Mouse (Mus musculus): ENCODE results near the gene Spint3. TPM values are rescaled to one million over a fixed set of nuclear protein-coding genes. Genes with fewer than 3 reads are reported as not detected.

The Spint3 gene
- polyA plus RNA-seq, 1 experiment from 2014 or later, result not detected

GRCm38 (mm10) chr2:164542132-164542531 is 31.1 kb downstream of the Spint3 start:
- DNase-seq (ENCODE audit: low spot score), result no peak
- H3K36me3 ChIP-seq (replicated peaks; ENCODE audit: control insufficient read depth, insufficient read depth), result no peaks in the 10 kb centered on the region
- H3K4me3 ChIP-seq (replicated peaks; ENCODE audit: low read length), result no peak overlapping the region
- H3K27ac ChIP-seq, result no peak overlapping the region
- H3K4me2 ChIP-seq (replicated peaks), result no peak overlapping the region
- H3K9me3 ChIP-seq (ENCODE audit: control insufficient read depth, low read length), result no peaks in the 10 kb centered on the region
- no peaks in the 10 kb centered on the region for H3K27me3 ChIP-seq (ENCODE audit: control insufficient read depth, insufficient read depth, low read length)
- WGBS, result 83% methylated on average over 5 of the region's 5 CpGs
- no peak for ATAC-seq (ENCODE audit: low FRiP score)
- H3K4me1 ChIP-seq (replicated peaks; ENCODE audit: control insufficient read depth, insufficient read depth, low read length), result no peaks in the 10 kb centered on the region
- no peak overlapping the region for H3K9ac ChIP-seq

GRCm38 (mm10) chr2:164540652-164541427 is 32.4 kb downstream of the Spint3 start:
- DNase-seq (ENCODE audit: low spot score), result no peak
- H3K9me3 ChIP-seq (ENCODE audit: control insufficient read depth, low read length), result no peaks in the 10 kb centered on the region
- no peak overlapping the region for H3K4me2 ChIP-seq (replicated peaks)
- H3K36me3 ChIP-seq (replicated peaks; ENCODE audit: control insufficient read depth, insufficient read depth), result no peaks in the 10 kb centered on the region
- no peak for ATAC-seq (ENCODE audit: low FRiP score)
- no peak overlapping the region for H3K9ac ChIP-seq
- 47% methylated on average over 8 of the region's 8 CpGs for WGBS
- no peak overlapping the region for H3K27ac ChIP-seq
- H3K4me3 ChIP-seq (replicated peaks; ENCODE audit: low read length), result no peak overlapping the region
- no peaks in the 10 kb centered on the region for H3K4me1 ChIP-seq (replicated peaks; ENCODE audit: control insufficient read depth, insufficient read depth, low read length)
- H3K27me3 ChIP-seq (ENCODE audit: control insufficient read depth, insufficient read depth, low read length), result no peaks in the 10 kb centered on the region

GRCm38 (mm10) chr2:164537003-164537402 is 36.3 kb downstream of the Spint3 start:
- Histone ChIP-seq H3K36me3 (replicated peaks; ENCODE audit: control insufficient read depth, insufficient read depth) (no peaks in the 10 kb centered on the region), H3K9me3 (ENCODE audit: control insufficient read depth, low read length) (no peaks in the 10 kb centered on the region), H3K9ac (no peak overlapping the region), H3K27ac (no peak overlapping the region), H3K27me3 (ENCODE audit: control insufficient read depth, insufficient read depth, low read length) (no peaks in the 10 kb centered on the region), H3K4me3 (replicated peaks; ENCODE audit: low read length) (no peak overlapping the region), H3K4me1 (replicated peaks; ENCODE audit: control insufficient read depth, insufficient read depth, low read length) (no peaks in the 10 kb centered on the region), H3K4me2 (replicated peaks) (no peak overlapping the region)
- no peak for DNase-seq (ENCODE audit: low spot score)
- WGBS, result 85% methylated on average over 4 of the region's 4 CpGs
- no peak for ATAC-seq (ENCODE audit: low FRiP score)

- ATAC-seq (ENCODE audit: low FRiP score), result no peak
- no peaks in the 10 kb centered on the region for H3K9me3 ChIP-seq (ENCODE audit: control insufficient read depth, low read length)
- 92% methylated on average over 10 of the region's 10 CpGs for WGBS
- H3K27me3 ChIP-seq (ENCODE audit: control insufficient read depth, insufficient read depth, low read length), result no peaks in the 10 kb centered on the region
- H3K36me3 ChIP-seq (replicated peaks; ENCODE audit: control insufficient read depth, insufficient read depth), result no peaks in the 10 kb centered on the region
- H3K4me3 ChIP-seq (replicated peaks; ENCODE audit: low read length), result no peak overlapping the region
- H3K27ac ChIP-seq, result no peak overlapping the region
- H3K4me1 ChIP-seq (replicated peaks; ENCODE audit: control insufficient read depth, insufficient read depth, low read length), result no peaks in the 10 kb centered on the region
- no peak overlapping the region for H3K4me2 ChIP-seq (replicated peaks)
- DNase-seq (ENCODE audit: low spot score), result no peak
- H3K9ac ChIP-seq, result no peak overlapping the region
Observed at GRCm38 (mm10) chr2:164534315-164534714, 38.9 kb downstream of the Spint3 start.

- ATAC-seq (ENCODE audit: low FRiP score) (no peak), DNase-seq (ENCODE audit: low spot score) (peak; percentile 82)
- Histone ChIP-seq H3K4me1 (replicated peaks; ENCODE audit: control insufficient read depth, insufficient read depth, low read length) (no peaks in the 10 kb centered on the region), H3K36me3 (replicated peaks; ENCODE audit: control insufficient read depth, insufficient read depth) (no peaks in the 10 kb centered on the region), H3K4me2 (replicated peaks) (no peak overlapping the region), H3K27me3 (ENCODE audit: control insufficient read depth, insufficient read depth, low read length) (no peaks in the 10 kb centered on the region), H3K27ac (no peak overlapping the region), H3K9me3 (ENCODE audit: control insufficient read depth, low read length) (no peaks in the 10 kb centered on the region), H3K9ac (no peak overlapping the region), H3K4me3 (replicated peaks; ENCODE audit: low read length) (no peak overlapping the region)
- WGBS, result 7% methylated on average over 3 of the region's 3 CpGs
Observed at GRCm38 (mm10) chr2:164531169-164531568, 42.1 kb downstream of the Spint3 start.

- Histone ChIP-seq H3K4me3 (replicated peaks; ENCODE audit: low read length) (no peak overlapping the region), H3K27ac (no peak overlapping the region), H3K9ac (no peak overlapping the region), H3K36me3 (replicated peaks; ENCODE audit: control insufficient read depth, insufficient read depth) (no peaks in the 10 kb centered on the region), H3K9me3 (ENCODE audit: control insufficient read depth, low read length) (no peaks in the 10 kb centered on the region), H3K4me1 (replicated peaks; ENCODE audit: control insufficient read depth, insufficient read depth, low read length) (no peaks in the 10 kb centered on the region), H3K27me3 (ENCODE audit: control insufficient read depth, insufficient read depth, low read length) (no peaks in the 10 kb centered on the region), H3K4me2 (replicated peaks) (no peak overlapping the region)
- DNase-seq (ENCODE audit: low spot score), result no peak
- 76% methylated on average over 5 of the region's 5 CpGs for WGBS
- ATAC-seq (ENCODE audit: low FRiP score), result no peak
Observed at GRCm38 (mm10) chr2:164528557-164528956, 44.7 kb downstream of the Spint3 start.

GRCm38 (mm10) chr2:164523301-164523773 is 49.9 kb downstream of the Spint3 start:
- 80% methylated on average over 10 of the region's 10 CpGs for WGBS
- H3K27me3 ChIP-seq (ENCODE audit: control insufficient read depth, insufficient read depth, low read length), result no peaks in the 10 kb centered on the region
- H3K36me3 ChIP-seq (replicated peaks; ENCODE audit: control insufficient read depth, insufficient read depth), result no peaks in the 10 kb centered on the region

GRCm38 (mm10) chr2:164522280-164522679 is 51.0 kb downstream of the Spint3 start:
- H3K4me1 ChIP-seq (replicated peaks; ENCODE audit: control insufficient read depth, insufficient read depth, low read length), result no peaks in the 10 kb centered on the region; the same call in 1 of the 2 replicates
- no peak overlapping the region for H3K4me3 ChIP-seq (replicated peaks; ENCODE audit: low read length)
- ATAC-seq (ENCODE audit: low FRiP score), result no peak
- WGBS, result 34% methylated on average over 8 of the region's 8 CpGs
- H3K4me2 ChIP-seq (replicated peaks), result no peak overlapping the region
- no peak overlapping the region for H3K27ac ChIP-seq
- no peaks in the 10 kb centered on the region for H3K9me3 ChIP-seq (ENCODE audit: control insufficient read depth, low read length)
- H3K27me3 ChIP-seq (ENCODE audit: control insufficient read depth, insufficient read depth, low read length), result no peaks in the 10 kb centered on the region
- no peak for DNase-seq (ENCODE audit: low spot score)
- H3K9ac ChIP-seq, result no peak overlapping the region
- H3K36me3 ChIP-seq (replicated peaks; ENCODE audit: control insufficient read depth, insufficient read depth), result no peaks in the 10 kb centered on the region

More at GRCm38 (mm10) chr2:164523301-164523773, 49.9 kb downstream of the Spint3 start:
- no peak for ATAC-seq (ENCODE audit: low FRiP score)
- DNase-seq (ENCODE audit: low spot score), result no peak
- no peak overlapping the region for H3K27ac ChIP-seq
- no peak overlapping the region for H3K4me3 ChIP-seq (replicated peaks; ENCODE audit: low read length)
- H3K9me3 ChIP-seq (ENCODE audit: control insufficient read depth, low read length), result no peaks in the 10 kb centered on the region
- no peak overlapping the region for H3K4me2 ChIP-seq (replicated peaks)
- H3K9ac ChIP-seq, result no peak overlapping the region
- no peaks in the 10 kb centered on the region; the same call in 1 of the 2 replicates for H3K4me1 ChIP-seq (replicated peaks; ENCODE audit: control insufficient read depth, insufficient read depth, low read length)

GRCm38 (mm10) chr2:164521841-164522240 is 51.4 kb downstream of the Spint3 start:
- Histone ChIP-seq H3K4me3 (replicated peaks; ENCODE audit: low read length) (no peak overlapping the region), H3K27ac (no peak overlapping the region), H3K27me3 (ENCODE audit: control insufficient read depth, insufficient read depth, low read length) (no peaks in the 10 kb centered on the region), H3K36me3 (replicated peaks; ENCODE audit: control insufficient read depth, insufficient read depth) (no peaks in the 10 kb centered on the region), H3K4me2 (replicated peaks) (0 out of 2 replicates have a peak overlapping the region, but pooled peaks have one; percentile 7), H3K9me3 (ENCODE audit: control insufficient read depth, low read length) (no peaks in the 10 kb centered on the region), H3K4me1 (replicated peaks; ENCODE audit: control insufficient read depth, insufficient read depth, low read length) (no peaks in the 10 kb centered on the region; the same call in 1 of the 2 replicates), H3K9ac (no peak overlapping the region)
- WGBS, result 14% methylated on average over 11 of the region's 11 CpGs
- ATAC-seq (ENCODE audit: low FRiP score), result no peak
- DNase-seq (ENCODE audit: low spot score), result no peak
